Mouse (Mus musculus): ENCODE results near the gene Sstr5. TPM values are rescaled to one million over a fixed set of nuclear protein-coding genes. Genes with fewer than 3 reads are reported as not detected.

Sstr5 gene
- 0.05 TPM in 1 of 2 replicates, not detected in the other for polyA plus RNA-seq (2015; fragmentation: Nextera tagmentation; extraction: Ambion mirVana)

DNA sequence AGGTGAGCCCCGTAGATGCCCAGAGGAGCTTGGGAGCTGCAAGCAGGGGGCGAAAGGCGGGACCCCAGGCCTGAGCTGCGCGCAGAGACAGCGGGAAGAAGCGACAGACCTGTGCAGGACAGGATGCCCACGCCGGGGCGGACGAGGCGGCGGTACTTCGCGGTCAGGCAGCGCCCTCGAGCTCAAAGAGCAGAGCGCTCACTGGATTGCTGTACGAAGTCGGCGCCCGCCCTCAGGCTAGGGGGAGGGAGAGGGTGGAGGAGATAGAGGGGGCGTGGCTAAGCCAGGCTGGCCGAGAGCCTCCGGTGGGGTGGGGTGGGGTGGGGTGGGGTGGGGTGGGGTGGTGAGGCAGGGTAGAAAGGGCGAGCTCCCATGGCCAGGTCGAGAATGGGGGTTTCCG is at the start of gene Sstr5:
Gene Sstr5 (minus strand): TSS at position 276 of the 400 bp plus-strand sequence.

GRCm38 (mm10) chr17:25454272-25454671 is 42.8 kb downstream of the Sstr5 start, which contains the start of gene Tekt4:
Gene Tekt4 (plus strand): TSS chr17:25454615.

Other genes starting within 250 kb of the Sstr5 start
- gene Baiap3, start 240.9 kb downstream of the Sstr5 start, polyA plus RNA-seq (2015; fragmentation: Nextera tagmentation; extraction: Ambion mirVana), result 0.23 TPM in 1 of 2 replicates, not detected in the other
- gene Ube2i, start 222.7 kb downstream of the Sstr5 start, polyA plus RNA-seq (2015; fragmentation: Nextera tagmentation; extraction: Ambion mirVana), result 216 and 238 TPM in 2 replicates
- 10.4 and 15.0 TPM in 2 replicates for gene Prss34, start 198.9 kb downstream of the Sstr5 start, polyA plus RNA-seq (2015; fragmentation: Nextera tagmentation; extraction: Ambion mirVana)
- not detected in 2 replicates for gene Prss28, start 188.6 kb downstream of the Sstr5 start, polyA plus RNA-seq (2015; fragmentation: Nextera tagmentation; extraction: Ambion mirVana)
- not detected in 2 replicates for gene Prss29, start 178.6 kb downstream of the Sstr5 start, polyA plus RNA-seq (2015; fragmentation: Nextera tagmentation; extraction: Ambion mirVana)
- gene Tpsab1, start 151.7 kb downstream of the Sstr5 start, polyA plus RNA-seq (2015; fragmentation: Nextera tagmentation; extraction: Ambion mirVana), result 11.2 and 11.8 TPM in 2 replicates
- gene Tpsb2, start 131.0 kb downstream of the Sstr5 start, polyA plus RNA-seq (2015; fragmentation: Nextera tagmentation; extraction: Ambion mirVana), result 500 and 756 TPM in 2 replicates
- gene Tpsg1, start 128.0 kb downstream of the Sstr5 start, polyA plus RNA-seq (2015; fragmentation: Nextera tagmentation; extraction: Ambion mirVana), result 1.5 and 2.4 TPM in 2 replicates
- gene Cacna1h, start 63.5 kb downstream of the Sstr5 start, polyA plus RNA-seq (2015; fragmentation: Nextera tagmentation; extraction: Ambion mirVana), result 4.3 and 5.4 TPM in 2 replicates
- gene Tekt4, start 42.7 kb downstream of the Sstr5 start, polyA plus RNA-seq (2015; fragmentation: Nextera tagmentation; extraction: Ambion mirVana), result not detected in 2 replicates
- gene Sox8, start 73.4 kb upstream of the Sstr5 start, polyA plus RNA-seq (2015; fragmentation: Nextera tagmentation; extraction: Ambion mirVana), result 14.7 and 16.2 TPM in 2 replicates
- gene Lmf1, start 81.8 kb upstream of the Sstr5 start, polyA plus RNA-seq (2015; fragmentation: Nextera tagmentation; extraction: Ambion mirVana), result 11.6 and 14.8 TPM in 2 replicates
- gene Gng13, start 219.9 kb upstream of the Sstr5 start, polyA plus RNA-seq (2015; fragmentation: Nextera tagmentation; extraction: Ambion mirVana), result 0.28 TPM in 1 of 2 replicates, not detected in the other
- 3.2 and 4.6 TPM in 2 replicates for gene Chtf18, start 230.1 kb upstream of the Sstr5 start, polyA plus RNA-seq (2015; fragmentation: Nextera tagmentation; extraction: Ambion mirVana)
- gene Rpusd1, start 230.4 kb upstream of the Sstr5 start, polyA plus RNA-seq (2015; fragmentation: Nextera tagmentation; extraction: Ambion mirVana), result 8.7 and 9.4 TPM in 2 replicates
- gene Mslnl, start 238.8 kb upstream of the Sstr5 start, polyA plus RNA-seq (2015; fragmentation: Nextera tagmentation; extraction: Ambion mirVana), result not detected in 2 replicates

Data from skeletal muscle tissue, postnatal 0 days (tissue).